Mouse (Mus musculus) hindlimb bud, embryonic 11.5 days (tissue): ENCODE measurements around the gene Gp1bb.

Experiments used
- DNase-seq: peaks from one replicate; pipeline ENCODE4 v3.0.0-alpha.2; 2012; ENCODE audit warnings: low read depth, low spot score; ENCODE audit errors: extremely low spot score

Gene Gp1bb

DNA sequence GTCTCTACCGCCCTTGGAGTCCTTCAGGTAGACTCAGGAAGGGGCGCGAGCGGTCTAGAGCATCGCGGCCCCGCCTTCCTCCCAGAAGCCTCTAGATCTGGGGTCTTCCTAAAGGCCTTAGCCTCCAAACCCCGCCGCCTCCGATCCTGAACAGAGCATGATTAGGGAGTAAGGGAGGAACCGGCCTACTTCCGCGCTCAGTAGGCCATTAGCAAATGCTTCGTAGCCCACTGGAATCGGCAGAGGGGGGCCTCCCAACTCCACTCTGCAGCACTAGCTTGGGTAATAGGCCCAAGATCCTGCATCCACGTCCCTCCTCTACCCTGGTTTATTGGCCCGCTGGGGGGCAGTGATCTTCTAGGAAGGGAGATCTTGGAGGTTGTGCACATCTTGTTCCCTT lies at the start of gene Gp1bb:
Gene Gp1bb (minus strand): TSS at position 385 of the 400 bp plus-strand sequence.
- DNase-seq, result no peak

DNA sequence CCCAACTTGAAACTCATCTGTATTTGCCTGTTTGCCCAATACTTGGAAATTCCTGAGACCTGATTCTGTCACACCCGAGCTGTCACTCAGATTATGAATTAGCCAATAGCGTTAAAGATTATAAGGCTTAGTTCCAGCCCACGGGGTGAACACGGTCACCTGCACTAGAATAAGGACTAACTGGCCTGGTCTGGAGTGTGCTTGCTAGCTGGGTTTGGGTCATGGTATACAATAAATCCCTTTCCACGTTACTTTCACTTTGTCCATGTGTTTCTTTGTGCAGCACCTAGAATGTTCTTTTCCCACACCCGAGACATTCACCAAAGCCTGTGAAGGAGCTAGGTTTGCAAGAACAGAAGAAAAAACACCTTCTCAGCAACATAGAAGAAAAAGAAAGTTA lies 47.7 kb upstream of the Gp1bb start:
- DNase-seq, result no peak

DNA sequence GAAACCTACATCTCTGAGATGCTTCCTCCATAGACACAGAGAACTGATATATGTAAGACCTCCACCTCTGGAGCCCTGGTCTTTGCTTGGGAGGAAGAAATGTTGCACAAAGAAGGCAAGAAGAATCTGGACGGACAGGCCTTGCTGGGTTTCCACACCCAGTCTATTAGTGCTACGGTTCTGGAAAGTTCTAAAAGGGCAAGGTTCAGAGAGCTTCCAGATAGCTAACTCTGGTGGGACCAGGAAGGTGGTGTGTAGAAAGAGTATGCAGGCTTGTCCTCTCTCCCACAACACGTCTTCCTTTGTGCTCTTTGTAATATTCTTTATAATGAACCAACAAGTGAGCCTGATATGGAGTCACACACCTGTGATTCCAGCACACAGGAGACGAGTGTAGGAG lies 36.4 kb upstream of the Gp1bb start:
- no peak for DNase-seq

DNA sequence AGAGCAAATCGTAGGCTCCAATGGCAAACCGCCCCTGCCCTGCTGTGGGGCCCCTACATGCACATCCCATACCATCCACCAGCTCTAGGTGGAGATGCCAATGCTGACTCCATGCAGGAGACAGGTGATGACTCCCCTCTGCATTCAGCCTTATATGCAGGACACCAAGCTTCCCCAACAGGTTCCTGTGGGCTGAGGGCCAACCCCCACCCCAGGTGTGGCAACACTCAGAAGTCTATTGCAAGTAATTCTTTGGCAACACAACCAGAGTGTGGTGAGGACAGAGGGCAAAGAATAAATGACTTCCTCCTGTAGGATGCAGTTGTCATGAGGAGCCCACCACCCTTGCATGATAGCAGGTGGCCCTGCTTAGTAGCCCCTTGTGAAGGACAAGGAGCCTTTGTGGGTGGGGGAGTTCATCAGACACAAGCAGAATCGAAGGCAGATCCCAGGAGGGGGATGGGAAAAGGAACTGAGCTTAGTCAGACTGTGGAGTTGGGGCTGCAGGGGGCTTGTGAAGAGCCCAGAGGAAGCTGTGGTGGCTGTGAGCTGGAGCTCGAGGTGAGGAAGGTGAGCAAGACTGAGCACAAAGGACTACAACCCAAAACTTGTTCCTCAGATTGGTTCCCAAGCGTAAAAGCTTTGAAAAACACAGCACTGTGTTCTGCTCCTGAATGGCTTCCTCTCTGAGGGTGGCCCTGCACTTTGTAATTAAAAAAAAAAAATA lies 33.3 kb upstream of the Gp1bb start:
- DNase-seq, result no peak

DNA sequence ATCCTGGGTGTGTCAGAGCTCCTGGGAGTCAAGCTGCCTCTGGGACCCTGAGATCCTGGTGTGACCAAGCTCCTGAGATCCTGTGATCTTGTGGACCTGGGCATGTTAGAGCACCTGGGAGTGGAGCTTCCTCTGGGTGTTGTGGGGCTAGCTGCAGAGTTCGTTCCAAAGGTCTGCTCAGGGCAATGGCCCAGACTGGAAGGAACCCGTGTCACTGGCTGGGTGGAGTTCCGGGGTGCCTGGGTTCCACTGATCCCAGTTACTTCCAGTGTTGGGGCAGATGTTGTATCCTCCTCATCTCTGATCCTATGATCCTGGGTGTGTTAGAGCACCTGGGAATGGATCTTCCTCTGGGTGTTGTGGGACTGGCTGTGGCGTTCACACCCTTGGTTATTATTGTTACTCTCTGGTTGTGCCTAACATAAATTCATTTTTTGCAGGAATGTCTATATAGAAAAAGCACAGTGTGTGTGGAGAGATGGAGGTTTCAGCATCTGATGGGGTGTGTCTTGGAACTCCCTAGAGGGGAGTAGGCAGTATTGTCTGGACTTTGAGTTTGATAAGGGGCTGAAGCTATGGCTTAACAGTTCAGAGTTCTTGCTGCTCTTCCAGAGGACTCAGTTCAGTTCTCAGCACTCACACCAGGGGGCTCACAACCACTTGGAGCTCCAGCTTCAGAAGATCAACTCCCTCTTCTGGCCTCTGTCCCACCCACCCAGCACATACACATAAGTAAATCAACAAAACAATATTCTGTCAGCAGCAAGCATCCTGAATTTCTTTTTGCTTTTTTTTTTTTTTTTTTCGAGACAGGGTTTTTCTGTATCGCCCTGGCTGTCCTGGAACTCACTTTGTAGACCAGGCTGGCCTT lies 31.3 kb upstream of the Gp1bb start:
- no peak for DNase-seq

DNA sequence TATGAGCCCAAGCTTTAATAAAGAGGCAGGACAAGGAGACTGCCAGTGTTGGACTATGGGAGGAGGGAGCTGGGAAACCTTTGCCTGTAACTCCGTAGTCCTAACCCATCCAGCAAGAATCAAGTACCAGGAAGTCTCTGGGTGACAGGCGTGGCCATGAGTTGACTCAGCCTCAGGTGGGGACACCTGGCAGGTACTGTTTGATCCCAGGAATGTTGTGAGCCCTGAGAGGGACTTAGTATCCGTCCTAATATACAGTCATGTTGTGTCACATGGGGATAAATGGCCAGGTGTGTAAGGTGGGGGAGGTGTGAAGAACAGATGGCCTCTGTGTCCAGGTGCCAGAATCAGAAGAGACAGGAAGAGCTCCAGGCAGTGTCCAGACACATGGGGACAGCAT lies 26.9 kb upstream of the Gp1bb start:
- DNase-seq, result no peak

DNA sequence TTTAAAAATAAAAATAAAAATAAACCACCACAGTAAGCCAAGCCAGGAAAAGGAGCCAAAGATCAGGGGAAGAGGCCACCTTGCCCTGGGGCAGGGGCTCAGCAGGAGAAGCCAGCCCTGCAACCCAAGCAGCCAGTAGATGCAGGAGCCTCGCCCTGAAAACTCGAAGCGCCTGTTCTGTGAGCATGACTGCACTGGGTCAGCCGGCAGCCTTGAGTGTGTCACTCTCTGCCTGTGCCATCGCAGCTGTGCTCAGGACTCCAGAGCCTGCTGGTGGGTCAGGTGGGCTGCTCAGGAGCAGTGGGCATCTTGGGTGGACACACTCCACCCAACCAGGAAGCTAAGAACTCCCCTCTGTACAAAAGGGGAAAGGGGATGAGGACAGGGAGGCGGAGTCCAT lies 23.1 kb upstream of the Gp1bb start:
- DNase-seq, result no peak

DNA sequence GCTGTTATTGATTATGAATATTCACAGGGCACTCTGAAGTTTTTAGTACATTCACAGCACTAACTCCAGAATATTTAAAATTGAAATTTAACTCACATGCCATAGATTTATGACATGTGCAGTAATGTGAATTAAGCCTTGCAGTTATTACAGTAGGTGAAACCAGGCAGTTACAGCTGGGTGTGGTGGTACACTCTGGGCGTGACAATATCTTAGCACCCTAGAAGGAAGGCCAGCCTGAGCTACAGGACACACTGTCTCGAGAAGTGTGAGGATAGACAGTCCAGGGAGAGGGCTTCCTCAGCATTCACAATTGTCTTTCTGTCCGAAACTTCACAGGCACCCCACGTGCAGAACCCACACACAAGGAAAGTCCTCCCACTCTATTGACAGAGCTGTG lies 22.3 kb upstream of the Gp1bb start:
- DNase-seq, result no peak

DNA sequence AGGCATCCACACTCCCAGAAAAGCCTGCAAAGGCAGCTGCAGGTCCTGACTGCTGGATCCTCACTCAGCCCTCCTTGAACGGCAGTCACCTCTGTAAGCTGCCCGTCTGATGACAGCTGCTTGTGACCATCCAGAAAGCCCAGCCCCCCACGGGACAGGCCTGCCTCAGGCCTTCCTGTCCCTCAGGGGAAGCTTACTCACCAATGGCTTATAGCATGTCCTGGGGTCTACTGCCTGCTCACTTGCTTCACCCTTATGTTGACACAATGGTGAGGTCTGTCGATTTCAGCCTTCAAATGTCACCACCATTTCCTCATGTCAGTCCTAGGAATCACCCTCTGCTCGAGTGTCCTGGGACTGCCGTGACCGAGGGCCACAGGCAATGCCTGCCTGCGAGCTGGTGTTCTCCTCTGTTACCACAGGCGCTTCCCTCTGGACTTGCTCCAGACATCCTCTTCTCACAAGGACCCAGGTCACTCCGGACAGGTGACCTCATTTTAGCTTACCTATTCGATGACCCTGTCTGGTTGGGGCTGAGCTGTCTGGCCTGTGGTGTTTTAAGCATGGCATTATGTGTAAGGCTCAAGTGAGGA lies 21.3 kb upstream of the Gp1bb start:
- DNase-seq, result no peak

DNA sequence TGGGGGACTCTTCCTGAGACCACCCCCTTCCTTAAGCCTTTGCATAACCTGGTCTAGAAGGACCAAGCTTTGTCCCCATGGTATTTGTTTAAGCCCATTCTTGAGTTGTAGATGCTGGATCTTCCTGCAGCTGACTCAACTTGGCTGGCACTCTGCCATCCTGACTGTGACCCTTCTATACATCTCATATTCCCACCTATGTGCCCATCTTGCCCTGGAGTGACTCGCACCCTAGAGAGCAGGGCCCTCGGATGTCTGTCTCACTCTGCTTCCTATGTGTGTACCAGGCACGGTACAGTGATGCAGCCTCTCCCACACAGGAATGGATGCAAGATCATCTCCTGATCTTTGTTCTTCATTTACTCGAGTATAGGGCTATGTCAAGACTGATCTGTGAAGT lies 20.7 kb upstream of the Gp1bb start:
- no peak for DNase-seq

DNA sequence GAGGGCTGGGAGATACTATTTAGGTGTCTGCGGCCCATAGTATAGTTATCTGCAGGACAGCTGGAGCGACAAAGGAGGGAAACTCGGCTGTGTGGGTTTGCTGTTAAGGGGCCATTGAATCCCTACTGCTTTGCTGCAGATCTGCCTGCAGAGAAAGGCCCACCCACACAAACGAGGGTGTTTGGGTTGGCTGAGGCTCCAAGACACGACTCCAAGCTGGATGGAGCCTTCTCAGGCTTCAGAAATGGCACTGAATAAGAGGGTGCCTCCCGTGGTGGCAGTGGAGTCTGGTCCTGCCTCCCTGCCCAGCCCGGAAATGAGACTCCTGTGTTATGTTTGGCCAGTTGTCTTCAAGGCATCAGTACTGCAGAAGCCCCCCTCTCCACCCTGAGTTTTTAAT lies 20.1 kb upstream of the Gp1bb start:
- no peak for DNase-seq

DNA sequence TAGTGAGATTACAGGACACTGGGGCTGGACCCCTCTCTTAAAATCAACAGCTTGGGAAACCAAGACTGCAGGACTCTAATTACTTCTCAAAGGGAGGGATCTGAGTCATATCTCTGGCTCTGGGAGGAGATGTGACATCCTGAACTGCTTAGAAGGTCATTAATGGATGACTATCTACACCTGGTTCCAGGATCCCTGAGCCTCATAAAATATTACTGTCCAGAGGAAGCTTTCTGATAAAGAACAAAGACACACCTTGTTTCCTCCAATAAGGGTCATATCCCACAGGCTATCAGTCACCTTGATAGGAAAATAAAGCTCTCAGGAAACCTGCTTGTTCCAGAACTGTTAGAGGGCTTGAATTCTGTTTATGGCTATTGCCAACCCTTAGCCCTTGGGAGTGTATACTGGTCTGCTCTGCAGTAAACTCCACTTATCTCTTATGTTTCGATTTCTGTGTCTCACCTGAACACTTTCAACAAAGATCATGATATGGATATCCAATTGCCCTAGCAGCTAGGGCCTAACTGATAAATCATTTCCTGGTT lies 17.3 kb upstream of the Gp1bb start:
- DNase-seq, result no peak

DNA sequence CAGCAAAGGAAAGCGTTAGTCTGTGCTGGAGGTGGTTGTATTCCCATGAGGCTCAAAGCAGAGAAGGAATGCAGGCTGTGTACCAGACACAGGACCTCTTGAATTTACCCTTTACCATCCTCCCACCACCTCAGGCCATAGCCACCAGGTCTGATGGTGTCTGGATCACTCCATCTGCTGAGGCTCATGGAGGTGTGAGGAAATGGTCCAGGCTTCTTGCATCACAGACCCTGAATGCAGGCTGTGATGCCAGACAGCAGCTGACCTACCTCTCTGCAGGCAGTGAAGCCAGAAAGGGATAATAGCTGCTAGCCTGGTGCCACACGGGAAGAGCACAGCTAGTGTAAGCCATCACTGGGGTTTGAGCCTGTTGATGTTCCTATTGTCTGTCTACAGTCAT lies 16.2 kb upstream of the Gp1bb start:
- DNase-seq, result no peak

DNA sequence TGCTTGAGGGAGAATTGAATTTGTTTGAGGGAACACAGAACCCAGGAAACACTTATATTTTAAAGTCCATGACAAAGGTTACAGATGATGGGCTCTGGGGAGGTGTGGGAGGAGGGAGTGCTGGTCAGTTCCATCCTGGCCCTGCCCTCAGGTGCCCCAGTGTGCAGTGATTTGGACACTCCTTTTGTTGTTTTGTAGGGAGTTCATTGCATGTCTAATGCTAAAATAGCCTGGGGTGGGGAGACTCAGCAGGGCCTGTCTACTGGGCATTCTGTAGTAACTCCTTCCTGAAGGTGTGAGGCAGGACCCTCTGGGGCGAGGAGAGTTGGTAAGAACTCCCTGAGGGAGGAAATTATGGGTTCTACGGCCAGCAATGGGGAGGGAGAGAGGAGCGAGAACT lies 14.6 kb upstream of the Gp1bb start:
- DNase-seq, result no peak

DNA sequence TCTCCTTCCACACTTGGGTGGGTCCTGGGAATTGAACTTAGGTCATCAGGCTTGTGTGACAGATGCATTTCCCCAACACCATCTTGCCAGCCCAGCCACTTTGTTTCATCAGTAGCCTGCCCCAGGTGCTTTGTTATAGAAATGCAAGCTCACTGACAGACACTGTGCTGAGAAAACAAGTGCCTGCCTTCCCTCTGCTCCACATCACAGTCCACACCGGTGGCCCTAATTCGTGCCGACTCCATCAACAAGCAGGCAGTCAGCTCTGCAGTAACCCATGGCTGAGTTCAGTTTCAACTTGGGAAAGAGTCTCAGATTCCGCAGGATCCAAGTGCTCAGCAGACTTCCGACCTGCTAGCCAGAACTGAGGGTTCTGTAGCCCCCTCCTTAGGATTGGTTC lies 14.2 kb upstream of the Gp1bb start:
- DNase-seq, result no peak

DNA sequence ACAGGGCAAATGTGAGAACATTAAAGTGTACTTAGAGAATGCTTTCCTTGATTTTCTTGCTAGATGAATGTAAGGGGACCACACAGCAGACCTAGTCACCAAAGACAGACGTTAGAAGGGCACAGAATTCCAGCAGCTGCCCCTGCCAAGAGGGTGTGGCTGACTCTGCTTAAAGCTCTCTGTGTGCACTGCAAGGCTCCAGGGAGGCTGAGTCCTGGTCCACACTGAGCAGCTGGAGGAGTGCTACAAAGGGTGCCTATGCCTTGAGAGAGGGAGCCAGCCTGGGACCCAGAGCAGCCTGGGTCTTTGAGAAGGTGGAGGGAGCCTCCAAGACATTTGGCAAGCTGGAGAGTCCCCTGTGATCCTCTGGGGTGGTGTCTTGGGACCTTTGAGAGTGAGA lies 11.1 kb upstream of the Gp1bb start:
- no peak for DNase-seq

DNA sequence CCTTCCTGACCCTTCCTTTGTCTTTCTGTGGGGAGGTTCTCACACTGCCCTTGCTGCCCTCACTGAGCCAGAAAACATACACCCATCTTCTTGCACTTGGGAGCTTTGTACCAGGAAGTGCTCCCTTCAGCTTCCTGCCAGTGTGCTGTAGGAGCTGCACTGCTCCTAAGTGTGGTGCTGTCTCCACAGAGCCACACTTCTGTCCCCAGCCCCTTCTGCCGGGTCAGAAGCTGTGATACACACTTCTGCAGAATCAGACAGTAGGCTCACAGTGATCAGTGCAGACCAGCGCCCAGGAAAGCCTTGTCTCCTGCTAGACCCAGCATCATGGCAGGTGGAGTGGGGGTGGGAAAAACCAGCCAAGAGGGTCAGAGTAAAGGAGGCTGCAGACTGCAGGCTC lies 10.6 kb upstream of the Gp1bb start:
- no peak for DNase-seq

DNA sequence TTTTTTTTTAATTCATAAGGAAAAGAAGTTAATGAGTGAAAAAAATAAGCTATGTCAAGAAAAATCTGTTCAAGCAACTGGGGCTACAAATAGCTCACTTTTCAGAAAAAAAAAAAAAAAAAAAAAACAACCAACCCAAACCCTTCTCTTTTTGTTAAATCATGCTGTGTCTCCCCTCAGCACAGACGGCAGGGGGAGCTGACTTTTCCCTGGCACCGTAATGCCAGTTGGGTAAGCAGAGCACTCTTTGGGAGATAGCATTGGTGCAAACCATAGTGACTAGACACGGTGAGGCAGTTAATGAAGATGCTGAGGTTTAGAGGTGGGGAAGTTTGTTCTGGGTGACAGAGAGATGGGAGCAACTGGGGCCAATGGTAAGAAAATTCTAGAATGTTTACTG lies 9.9 kb upstream of the Gp1bb start:
- no peak for DNase-seq

DNA sequence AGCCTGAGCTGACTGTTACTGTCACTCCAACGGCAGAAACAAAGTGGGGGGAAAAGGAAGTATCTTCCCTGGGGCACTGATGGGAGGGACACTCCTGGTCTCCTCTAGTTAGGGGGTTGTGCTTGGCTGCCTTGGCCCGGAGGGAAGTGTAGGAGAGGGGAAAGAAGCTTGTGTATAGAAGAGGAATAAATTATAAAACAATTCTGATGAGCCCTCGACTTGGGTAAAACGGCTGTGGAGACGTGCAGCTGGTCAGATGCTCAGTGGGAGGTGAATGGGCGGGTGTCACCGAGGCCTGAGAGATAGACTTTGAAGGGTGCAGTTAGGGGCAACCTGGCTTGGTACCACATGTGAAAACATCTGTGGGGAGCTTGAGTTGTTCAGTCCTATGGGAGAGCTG lies 8.9 kb upstream of the Gp1bb start:
- no peak for DNase-seq

DNA sequence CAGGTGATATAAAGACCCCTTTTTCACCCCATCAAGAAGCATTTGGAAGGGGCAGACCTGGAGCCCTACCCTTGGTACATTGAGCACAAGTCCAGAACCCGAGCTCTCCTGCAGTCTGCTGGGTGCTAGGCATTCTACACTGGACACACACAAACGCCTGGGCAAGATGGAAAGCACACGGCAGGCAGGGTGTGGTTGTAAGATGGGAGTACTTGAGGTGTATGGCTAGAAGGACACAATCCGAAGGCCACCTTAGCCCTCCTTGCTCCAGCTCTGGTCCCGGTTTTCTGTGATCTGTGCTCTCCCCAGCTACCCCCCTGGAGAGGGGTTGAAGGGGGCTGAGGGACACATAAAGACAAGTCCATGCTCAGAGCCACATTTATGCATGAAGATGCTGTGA lies 8.1 kb upstream of the Gp1bb start:
- no peak for DNase-seq

DNA sequence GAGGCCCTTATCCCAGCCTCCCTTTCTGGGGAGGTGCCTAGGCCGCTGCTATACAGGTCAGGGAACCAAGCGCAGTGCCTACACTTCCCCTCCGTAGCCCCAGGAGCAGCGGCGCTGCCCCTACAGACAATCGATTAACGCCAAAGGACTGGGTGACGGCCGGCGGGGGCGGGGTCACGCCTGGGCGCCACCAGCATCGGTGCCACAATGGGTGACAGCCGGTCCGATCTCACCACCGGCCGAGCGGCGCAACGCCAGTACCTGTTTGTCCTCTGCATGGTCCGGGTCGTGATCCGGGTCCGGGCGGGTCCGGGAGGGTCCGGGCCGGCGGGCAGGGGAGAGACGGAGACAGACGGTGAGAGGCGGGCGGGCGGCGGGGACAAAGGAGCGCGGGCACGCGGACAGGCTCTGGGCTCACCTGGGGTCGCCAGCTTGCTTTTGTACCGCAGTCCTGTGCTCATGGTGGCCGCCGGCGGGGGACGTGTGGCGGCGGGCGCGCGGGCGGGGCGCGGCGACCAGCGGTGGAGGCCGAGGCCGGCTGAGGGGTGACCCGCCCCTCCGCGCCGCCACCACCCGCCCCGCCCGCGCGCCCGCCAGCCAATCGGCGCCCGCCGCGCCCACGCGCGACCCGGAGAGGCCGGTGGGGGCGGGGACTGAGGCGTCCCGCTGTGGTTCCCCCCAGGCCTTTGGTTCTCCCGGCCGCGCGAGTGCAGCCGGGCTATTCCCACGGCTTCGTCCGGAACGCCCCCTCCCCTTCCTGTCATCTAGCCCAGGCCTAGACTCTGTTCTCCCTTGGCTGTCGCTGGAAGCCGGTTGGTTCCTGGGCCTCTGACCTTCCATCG lies 7.4 kb upstream of the Gp1bb start, which contains the start of gene Sept5:
Gene Sept5 (minus strand): TSS at position 565 of the 842 bp plus-strand sequence.
- no peak for DNase-seq
